Comparison of ENCODE assay signal across 8 mouse cellular contexts in the genomic region with DNA sequence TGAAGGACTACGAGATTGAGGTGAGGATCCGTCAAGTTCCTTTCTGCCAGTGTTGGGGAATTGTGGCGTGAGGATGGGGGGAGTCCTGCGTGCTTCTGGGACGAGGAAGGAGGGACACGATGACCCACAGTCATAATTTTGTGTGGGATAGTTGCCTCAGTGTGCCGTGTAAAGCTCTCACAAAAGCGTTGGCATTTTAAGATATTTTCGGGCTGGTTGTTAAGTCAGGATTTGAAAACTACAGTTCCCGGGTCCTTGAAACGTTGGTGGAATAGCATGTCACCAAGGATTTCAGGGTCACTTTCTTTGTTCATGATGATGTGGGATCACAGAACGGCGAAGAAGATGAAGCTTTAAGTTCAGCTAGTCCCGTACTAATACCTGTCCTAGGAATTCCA. TPM values are rescaled to one million over a fixed set of nuclear protein-coding genes. Genes with fewer than 3 reads are reported as not detected.
DNase-seq lines count a peak whose midpoint lies in the region; ATAC-seq and TF ChIP-seq lines count a peak whose summit lies in the region.

No protein-coding gene starts in this region.

- H3K9ac ChIP-seq in forebrain, embryonic 14.5 days (ENCODE audit: low read length) = peak overlapping the region; percentile 96
- peak overlapping the region; percentile 100 for H3K9ac ChIP-seq in liver, embryonic 13.5 days

- no peaks in the 10 kb centered on the region for H3K9me3 ChIP-seq in forebrain, embryonic 14.5 days (replicated peaks; ENCODE audit: control insufficient read depth, low read length)
- no peaks in the 10 kb centered on the region for H3K9me3 ChIP-seq in liver, embryonic 13.5 days (replicated peaks)

- intact Hi-C loops in heart, postnatal 25 days (cut with DNase I) = loop anchor here (5.0 to 10.0 kb wide), 3 partner anchors 92 to 267 kb away; partner anchors contain the start of genes Rhot1 and Rnf135

- peaks cover 2% of the 10 kb centered on the region; the same call in 1 of the 2 replicates for H3K4me1 ChIP-seq in forebrain, embryonic 14.5 days (ENCODE audit: control insufficient read depth, insufficient read depth, low read length)
- H3K4me1 ChIP-seq in liver, embryonic 13.5 days (replicated peaks) = peaks cover 57% of the 10 kb centered on the region

- H3K27ac ChIP-seq in forebrain, embryonic 14.5 days (ENCODE audit: low read depth, low read length) = no peak overlapping the region
- H3K27ac ChIP-seq in liver, embryonic 13.5 days = peak overlapping the region; percentile 91

- H3K27me3 ChIP-seq in C2C12 (ENCODE audit: control insufficient read depth, insufficient read depth, insufficient read length) = no peaks in the 10 kb centered on the region
- H3K27me3 ChIP-seq in forebrain, embryonic 14.5 days (replicated peaks; ENCODE audit: control insufficient read depth, insufficient read depth, low read length) = no peaks in the 10 kb centered on the region
- no peaks in the 10 kb centered on the region for H3K27me3 ChIP-seq in liver, embryonic 13.5 days

- peaks cover 46% of the 10 kb centered on the region for H3K79me3 ChIP-seq in C2C12 (ENCODE audit: low read depth)

- peak overlapping the region; percentile 84 for H3ac ChIP-seq in C2C12 (ENCODE audit: control insufficient read depth, insufficient read length, low read depth)

- ATAC-seq in forebrain, embryonic 14.5 days = no peak
- ATAC-seq in liver, embryonic 13.5 days (ENCODE audit: low read depth) = no peak

- H3K4me3 ChIP-seq in C2C12 (ENCODE audit: insufficient read depth, poor library complexity, severe bottlenecking) = peak overlapping the region; percentile 98
- peak overlapping the region; percentile 99 for H3K4me3 ChIP-seq in forebrain, embryonic 14.5 days (ENCODE audit: low read depth, low read length)
- H3K4me3 ChIP-seq in liver, embryonic 13.5 days (replicated peaks) = peak overlapping the region; percentile 100

- peak overlapping the region; percentile 80 for H3K4me2 ChIP-seq in forebrain, embryonic 14.5 days (ENCODE audit: low read length)
- H3K4me2 ChIP-seq in liver, embryonic 13.5 days = peak overlapping the region; percentile 83

- WGBS in forebrain, embryonic 14.5 days = under 1% methylated on average over 14 of the region's 14 CpGs
- WGBS in liver, embryonic 13.5 days (ENCODE audit: insufficient replicate concordance) = under 1% methylated on average over 14 of the region's 14 CpGs

- no peak for TF ChIP-seq CTCF in C2C12 (IDR thresholded peaks at IDR 0.05; ENCODE audit: control insufficient read depth, insufficient read depth, insufficient read length)

- DNase-seq in heart, adult 11 months = peak; percentile 79
- DNase-seq in heart, postnatal 25 days (ENCODE audit: low spot score) = no peak
- DNase-seq in forebrain, embryonic 14.5 days (ENCODE audit: low spot score) = no peak
- DNase-seq in liver, embryonic 13.5 days = no peak
- DNase-seq in natural killer cell, adult 2 months (ENCODE audit: low spot score in 2 of 2) = no peak
- no peak for DNase-seq in frontal cortex, postnatal 36 days (ENCODE audit: low spot score in 2 of 2)
- no peak for DNase-seq in frontal cortex, postnatal 10 days (ENCODE audit: low spot score in 2 of 2)

- peaks cover 9% of the 10 kb centered on the region for H3K36me3 ChIP-seq in C2C12 (ENCODE audit: control insufficient read depth, insufficient read depth)
- 0 out of 2 replicates have a peak, but pooled peaks cover 3% of the 10 kb centered on the region for H3K36me3 ChIP-seq in forebrain, embryonic 14.5 days (ENCODE audit: control insufficient read depth, insufficient read depth, low read length)
- peaks cover 19% of the 10 kb centered on the region for H3K36me3 ChIP-seq in liver, embryonic 13.5 days

- H3K79me2 ChIP-seq in C2C12 (ENCODE audit: control insufficient read depth, insufficient read depth) = peaks cover 56% of the 10 kb centered on the region

TF ChIP-seq in C2C12, 6 proteins besides CTCF, POLR2A, EP300 and RAD21:
- TF ChIP-seq MAX (IDR thresholded peaks at IDR 0.05) (no peak), CEBPB (IDR thresholded peaks at IDR 0.05; ENCODE audit: low read depth) (no peak), MYOD1 (IDR thresholded peaks at IDR 0.05; ENCODE audit: control insufficient read depth, insufficient read length, low read depth) (no peak), MYOG (IDR thresholded peaks at IDR 0.05; ENCODE audit: control insufficient read depth, extremely low read depth, insufficient read length) (no peak), FOSL1 (IDR thresholded peaks at IDR 0.05; ENCODE audit: insufficient read depth, low read length, poor library complexity, severe bottlenecking) (no peak), USF1 (IDR thresholded peaks at IDR 0.05; ENCODE audit: low read depth) (no peak)

RNA-seq across cellular contexts. Expression of gene Atad5, which starts 0.6 kb away (rescaled TPM):
- under 1 TPM; 0.86 to 0.89 TPM for total RNA-seq in heart, postnatal 25 days (2021)
- 1.9 TPM for polyA plus RNA-seq in C2C12 (2012; fragmentation: generic; extraction: Trizol)
- polyA plus RNA-seq in forebrain, embryonic 14.5 days (2014; fragmentation: Nextera tagmentation; extraction: Ambion mirVana) = 8.8 and 9.0 TPM in 2 replicates
- 10.7 and 12.9 TPM in 2 replicates for polyA plus RNA-seq in liver, embryonic 13.5 days (2015; fragmentation: Nextera tagmentation; extraction: Ambion mirVana)

RNA-seq across cellular contexts. Expression of gene Crlf3, which starts 9.0 kb away (rescaled TPM):
- 10 to 100 TPM; 13.5 to 14.3 TPM for total RNA-seq in heart, postnatal 25 days (2021)
- 18.0 TPM for polyA plus RNA-seq in C2C12 (2012; fragmentation: generic; extraction: Trizol)
- polyA plus RNA-seq in forebrain, embryonic 14.5 days (2014; fragmentation: Nextera tagmentation; extraction: Ambion mirVana) = 17.6 and 18.7 TPM in 2 replicates
- polyA plus RNA-seq in liver, embryonic 13.5 days (2015; fragmentation: Nextera tagmentation; extraction: Ambion mirVana) = 91.4 and 103 TPM in 2 replicates

RNA-seq across cellular contexts. Expression of gene Tefm, which starts 52.2 kb away (rescaled TPM):
- 10 to 100 TPM; 25.8 to 29.7 TPM for total RNA-seq in heart, postnatal 25 days (2021)
- polyA plus RNA-seq in C2C12 (2012; fragmentation: generic; extraction: Trizol) = 11.5 TPM
- polyA plus RNA-seq in forebrain, embryonic 14.5 days (2014; fragmentation: Nextera tagmentation; extraction: Ambion mirVana) = 24.3 and 24.9 TPM in 2 replicates
- polyA plus RNA-seq in liver, embryonic 13.5 days (2015; fragmentation: Nextera tagmentation; extraction: Ambion mirVana) = 17.7 and 20.5 TPM in 2 replicates
